Mouse (Mus musculus) left cerebral cortex, adult 2 months (tissue): ENCODE measurements at regions not wholly inside any gene's neighbourhood (a gene's known extent, or its start where the extent isn't known, plus 50 kb on each side); places are given as distances from the start of the nearest gene placed in this dataset.

Source experiments
- DNase-seq, 2 experiments: peaks; one replicate each; pipeline ENCODE4 v3.0.0; 2021 to 2022; ENCODE audit warnings: low spot score in 2 of 2, mixed read lengths in 1 of 2; ENCODE audit errors: extremely low spot score in 1 of 2
- H3K27ac ChIP-seq: fragments of 200-600 bp; 2 replicates; pipeline ENCODE4 v1.8.1; 2022
- H3K4me3 ChIP-seq: fragments of 200-600 bp; 2 replicates; pipeline ENCODE4 v1.8.1; 2022
- CTCF ChIP-seq: fragments of 200-600 bp; IDR thresholded peaks from 2 replicates; pipeline ENCODE4 v1.8.1; 2022; ENCODE audit warnings: antibody characterized with exemption, mild to moderate bottlenecking, moderate library complexity
- intact Hi-C: fragments of 180-260 bp; cut with DNase I; formaldehyde crosslinking; loops from one replicate; pipeline ENCODE4 v1.15.1; 2025

GRCm38 (mm10) chr16:30652692-30653091, 53.2 kb downstream of the Fam43a start:
- no peak for TF ChIP-seq CTCF
- intact Hi-C loops, result no loop called here
- Histone ChIP-seq H3K4me3 (no peak overlapping the region), H3K27ac (no peak overlapping the region)
- DNase-seq, result no peak

GRCm38 (mm10) chr16:30653806-30654205, 54.3 kb downstream of the Fam43a start:
- no peak for TF ChIP-seq CTCF
- Histone ChIP-seq H3K27ac (no peak overlapping the region), H3K4me3 (no peak overlapping the region)
- intact Hi-C loops, result no loop called here
- DNase-seq, result peak; percentile 36 to 58

GRCm38 (mm10) chr16:30654226-30654625, 54.7 kb downstream of the Fam43a start:
- DNase-seq, result no peak
- TF ChIP-seq CTCF, result no peak
- intact Hi-C loops, result no loop called here
- H3K4me3 ChIP-seq, result no peak overlapping the region
- H3K27ac ChIP-seq, result no peak overlapping the region

GRCm38 (mm10) chr16:30655798-30656221, 56.3 kb downstream of the Fam43a start:
- no peak for DNase-seq
- no peak overlapping the region for H3K4me3 ChIP-seq
- no peak overlapping the region for H3K27ac ChIP-seq
- TF ChIP-seq CTCF, result no peak
- intact Hi-C loops, result no loop called here

GRCm38 (mm10) chr16:30656881-30657280, 57.4 kb downstream of the Fam43a start:
- intact Hi-C loops, result no loop called here
- no peak for TF ChIP-seq CTCF
- Histone ChIP-seq H3K4me3 (no peak overlapping the region), H3K27ac (no peak overlapping the region)
- no peak for DNase-seq

GRCm38 (mm10) chr16:30658921-30659320, 59.4 kb downstream of the Fam43a start:
- no peak for DNase-seq
- H3K27ac ChIP-seq, result no peak overlapping the region
- H3K4me3 ChIP-seq, result no peak overlapping the region
- intact Hi-C loops, result no loop called here
- TF ChIP-seq CTCF, result no peak

GRCm38 (mm10) chr16:30661086-30661977, 61.8 kb downstream of the Fam43a start:
- intact Hi-C loops, result loop anchor here (5.0 kb wide), 1 partner anchor 59 kb away; no protein-coding TSS in a partner anchor
- Histone ChIP-seq H3K27ac (no peak overlapping the region), H3K4me3 (no peak overlapping the region)
- no peak for TF ChIP-seq CTCF
- DNase-seq, result no peak

- Histone ChIP-seq H3K27ac (no peak overlapping the region), H3K4me3 (no peak overlapping the region)
- DNase-seq, result no peak
- intact Hi-C loops, result loop anchor here (5.0 kb wide), 1 partner anchor 61 kb away; no protein-coding TSS in a partner anchor
- TF ChIP-seq CTCF, result no peak
These were observed 63.5 kb downstream of the Fam43a start for GRCm38 (mm10) chr16:30663055-30663454.

- no peak for DNase-seq
- no peak overlapping the region for H3K4me3 ChIP-seq
- intact Hi-C loops, result loop anchor here (5.0 kb wide), 1 partner anchor 62 kb away; no protein-coding TSS in a partner anchor
- no peak overlapping the region for H3K27ac ChIP-seq
- no peak for TF ChIP-seq CTCF
These were observed 64.4 kb downstream of the Fam43a start for GRCm38 (mm10) chr16:30663971-30664370.

- Histone ChIP-seq H3K27ac (no peak overlapping the region), H3K4me3 (no peak overlapping the region)
- TF ChIP-seq CTCF, result no peak
- intact Hi-C loops, result loop anchor here (5.0 kb wide), 1 partner anchor 62 kb away; no protein-coding TSS in a partner anchor
- DNase-seq, result no peak
These were observed 64.9 kb downstream of the Fam43a start for GRCm38 (mm10) chr16:30664433-30664832.

GRCm38 (mm10) chr16:30665881-30666280, 66.4 kb downstream of the Fam43a start:
- no peak overlapping the region for H3K27ac ChIP-seq
- no peak for TF ChIP-seq CTCF
- H3K4me3 ChIP-seq, result no peak overlapping the region
- DNase-seq, result no peak
- intact Hi-C loops, result no loop called here

- no peak for DNase-seq
- intact Hi-C loops, result no loop called here
- H3K4me3 ChIP-seq, result no peak overlapping the region
- H3K27ac ChIP-seq, result no peak overlapping the region
- TF ChIP-seq CTCF, result no peak
These were observed 70.4 kb downstream of the Fam43a start for GRCm38 (mm10) chr16:30669883-30670282.

- no peak for TF ChIP-seq CTCF
- intact Hi-C loops, result no loop called here
- H3K4me3 ChIP-seq, result no peak overlapping the region
- no peak for DNase-seq
- H3K27ac ChIP-seq, result no peak overlapping the region
These were observed 72.1 kb downstream of the Fam43a start for GRCm38 (mm10) chr16:30671584-30671983.
